ENCODE assay signal across 8 mouse cellular contexts in genomic region chr3:103967861-103968691, GRCm38 (mm10). TPM values are rescaled to one million over a fixed set of nuclear protein-coding genes. Genes with fewer than 3 reads are reported as not detected.
DNase-seq lines count a peak whose midpoint lies in the region; ATAC-seq and TF ChIP-seq lines count a peak whose summit lies in the region.

TSS of gene Phtf1 (plus strand) at chr3:103968110.

- H3K27me3 ChIP-seq in G1E (ENCODE audit: insufficient read depth, low read length), result no peaks in the 10 kb centered on the region
- no peaks in the 10 kb centered on the region for H3K27me3 ChIP-seq in forebrain, postnatal 0 days (ENCODE audit: insufficient read depth, low read length)
- H3K27me3 ChIP-seq in lung, embryonic 16.5 days (ENCODE audit: control insufficient read depth, insufficient read depth, low read depth, low read length), result no peaks in the 10 kb centered on the region

- no peaks in the 10 kb centered on the region for H3K9me3 ChIP-seq in G1E (replicated peaks)
- H3K9me3 ChIP-seq in forebrain, postnatal 0 days (ENCODE audit: low read length), result no peaks in the 10 kb centered on the region
- no peaks in the 10 kb centered on the region for H3K9me3 ChIP-seq in lung, embryonic 16.5 days (ENCODE audit: control insufficient read depth, low read length)

- WGBS in forebrain, postnatal 0 days, result under 1% methylated on average over 70 of the region's 70 CpGs
- WGBS in lung, embryonic 16.5 days, result under 1% methylated on average over 59 of the region's 70 CpGs

- peak within 1 kb of the TSS; percentile 93 for H3K4me3 ChIP-seq in G1E (ENCODE audit: low read depth, low read length)
- peak within 1 kb of the TSS; percentile 91 for H3K4me3 ChIP-seq in forebrain, postnatal 0 days (ENCODE audit: low read depth, low read length)
- peak within 1 kb of the TSS; percentile 99 for H3K4me3 ChIP-seq in lung, embryonic 16.5 days (ENCODE audit: low read length)

- H3K27ac ChIP-seq in forebrain, postnatal 0 days (ENCODE audit: low read depth, low read length), result peak within 1 kb of the TSS; percentile 96
- H3K27ac ChIP-seq in lung, embryonic 16.5 days (ENCODE audit: low read length), result peak within 1 kb of the TSS; percentile 97

- H3K4me1 ChIP-seq in G1E (ENCODE audit: insufficient read depth, low read depth, low read length), result peaks cover 26% of the 10 kb centered on the region
- H3K4me1 ChIP-seq in forebrain, postnatal 0 days (ENCODE audit: insufficient read depth), result peaks cover 8% of the 10 kb centered on the region; the same call in 1 of the 2 replicates
- peaks cover 10% of the 10 kb centered on the region for H3K4me1 ChIP-seq in lung, embryonic 16.5 days (replicated peaks; ENCODE audit: control insufficient read depth, insufficient read depth, low read length)

- peak; percentile 73 for ATAC-seq in G1E (ENCODE audit: extremely low read depth, insufficient number of reproducible peaks, low FRiP score, poor library complexity, severe bottlenecking)
- peak; percentile 93 for ATAC-seq in forebrain, postnatal 0 days
- peak; percentile 93 to 94 for ATAC-seq in hematopoietic stem cell, adult 5-6 weeks (replicated peaks in 1 of 2; ENCODE audit: insufficient read depth in 1 of 2, low FRiP score in 2 of 2, low TSS enrichment in 1 of 2, low read depth in 1 of 2, poor library complexity in 2 of 2, severe bottlenecking in 2 of 2)
- peak; percentile 98 for ATAC-seq in lung, embryonic 16.5 days (ENCODE audit: low read depth)

- no peak for TF ChIP-seq CTCF in G1E (IDR thresholded peaks at IDR 0.05; ENCODE audit: low read depth, low read length)
- TF ChIP-seq CTCF in forebrain, postnatal 0 days (IDR thresholded peaks at IDR 0.05; ENCODE audit: low read depth), result no peak

- peak within 1 kb of the TSS; percentile 80 for H3K4me2 ChIP-seq in forebrain, postnatal 0 days (ENCODE audit: low read depth)
- peak within 1 kb of the TSS; percentile 70 for H3K4me2 ChIP-seq in lung, embryonic 16.5 days (ENCODE audit: low read depth, low read length)

- peaks cover 37% of the 10 kb centered on the region for H3K36me3 ChIP-seq in G1E (replicated peaks)
- peaks cover 12% of the 10 kb centered on the region; the same call in 1 of the 2 replicates for H3K36me3 ChIP-seq in forebrain, postnatal 0 days (ENCODE audit: insufficient read depth)
- peaks cover 3% of the 10 kb centered on the region for H3K36me3 ChIP-seq in lung, embryonic 16.5 days (ENCODE audit: control insufficient read depth, insufficient read depth, low read length)

- peak within 1 kb of the TSS; percentile 91 for H3K9ac ChIP-seq in forebrain, postnatal 0 days
- peak within 1 kb of the TSS; percentile 93 for H3K9ac ChIP-seq in lung, embryonic 16.5 days (ENCODE audit: low read length)

- peak; percentile 67 for DNase-seq in G1E (ENCODE audit: low spot score)
- peak; percentile 81 to 89 for DNase-seq in cerebellum, adult 18-20 months
- peak; percentile 90 for DNase-seq in forebrain, postnatal 0 days
- DNase-seq in layer of hippocampus, adult 9-10 months (ENCODE audit: low spot score), result peak; percentile 54
- DNase-seq in ovary, postnatal 10 days (ENCODE audit: low spot score), result peak; percentile 77
- DNase-seq in thymus, postnatal 10 days (ENCODE audit: low spot score in 2 of 2), result peak; percentile 68 to 80

RNA-seq across cellular contexts. Expression of gene Phtf1, which starts in this region (rescaled TPM):
- total RNA-seq in G1E (2014; fragmentation: Nextera tagmentation), result 14.4 and 17.2 TPM in 2 replicates
- total RNA-seq in G1E (2017), result 34.8 and 36.1 TPM in 2 replicates
- 13.3 and 19.5 TPM in 2 replicates for polyA plus RNA-seq in G1E (2012)
- 25.9 and 31.2 TPM in 2 replicates for total RNA-seq in forebrain, postnatal 0 days (2014; rRNA removed)
- polyA plus RNA-seq in forebrain, postnatal 0 days (2015; fragmentation: Nextera tagmentation; extraction: Ambion mirVana), result 12.1 and 15.3 TPM in 2 replicates
- total RNA-seq in hematopoietic stem cell, adult 5-6 weeks (2017), result 39.2 and 42.7 TPM in 2 replicates
- 23.1 and 24.3 TPM in 2 replicates for polyA plus RNA-seq in lung, embryonic 16.5 days (2015; fragmentation: Nextera tagmentation; extraction: Ambion mirVana)

Comparison
In these comparisons a context has a peak if more than half of its experiments do, and no peak if none do; other contexts are left out.
1. Peak in every context shown above with its lines: DNase-seq, ATAC-seq, H3K4me3 ChIP-seq and H3K27ac ChIP-seq.